Mouse (Mus musculus) thymus, adult 18-20 months (tissue): ENCODE results near the gene Nanp.
A peak's percentile ranks its signal among the peaks of the same experiment; 100 is the strongest.

ENCODE experiments used
- DNase-seq, 2 experiments: peaks; one replicate each; pipeline ENCODE4 v3.0.0; 2022; ENCODE audit warnings: mixed read lengths in 2 of 2

The Nanp gene

GRCm38 (mm10) chr2:151039232-151039695 is at the start of gene Nanp, which contains the start of gene Ninl:
Gene Nanp (minus strand): TSS chr2:151039398.
Gene Ninl (minus strand): TSS chr2:151039382.
- peak; percentile 86 to 91 for DNase-seq

GRCm38 (mm10) chr2:151056637-151057036 is 17.4 kb upstream of the Nanp start:
- DNase-seq = no peak

- DNase-seq = no peak
These were observed 1.2 kb upstream of the Nanp start for GRCm38 (mm10) chr2:151040411-151040810.

GRCm38 (mm10) chr2:151039726-151040125 is 528 bp upstream of the Nanp start:
- no peak for DNase-seq

GRCm38 (mm10) chr2:151038811-151039222 is 381 bp downstream of the Nanp start:
- DNase-seq = no peak

GRCm38 (mm10) chr2:151037876-151038552 is 1.2 kb downstream of the Nanp start:
- DNase-seq = no peak

GRCm38 (mm10) chr2:151037292-151037691 is 1.9 kb downstream of the Nanp start:
- DNase-seq = no peak

- no peak for DNase-seq
These were observed 2.5 kb downstream of the Nanp start for GRCm38 (mm10) chr2:151036721-151037120.

- no peak for DNase-seq
These were observed 4.8 kb downstream of the Nanp start for GRCm38 (mm10) chr2:151034435-151034834.

- DNase-seq = no peak
These were observed 18.0 kb downstream of the Nanp start for GRCm38 (mm10) chr2:151021158-151021557.

GRCm38 (mm10) chr2:151015316-151015715 is 23.9 kb downstream of the Nanp start:
- no peak for DNase-seq

- DNase-seq = no peak
These were observed 27.9 kb downstream of the Nanp start for GRCm38 (mm10) chr2:151011273-151011672.

- DNase-seq = no peak
These were observed 29.6 kb downstream of the Nanp start for GRCm38 (mm10) chr2:151009515-151010085.

GRCm38 (mm10) chr2:151008939-151009509 is 30.2 kb downstream of the Nanp start:
- DNase-seq = no peak

GRCm38 (mm10) chr2:151008517-151008932 is 30.7 kb downstream of the Nanp start:
- no peak for DNase-seq

- DNase-seq = no peak
These were observed 31.2 kb downstream of the Nanp start for GRCm38 (mm10) chr2:151008006-151008405.

- DNase-seq = no peak
These were observed 32.8 kb downstream of the Nanp start for GRCm38 (mm10) chr2:151006281-151006945.

GRCm38 (mm10) chr2:151004390-151004789 is 34.8 kb downstream of the Nanp start:
- no peak for DNase-seq

- no peak for DNase-seq
These were observed 35.4 kb downstream of the Nanp start for GRCm38 (mm10) chr2:151003796-151004195.

GRCm38 (mm10) chr2:151001619-151002175 is 37.5 kb downstream of the Nanp start:
- DNase-seq = no peak

- no peak for DNase-seq
These were observed 38.6 kb downstream of the Nanp start for GRCm38 (mm10) chr2:151000402-151001178.

GRCm38 (mm10) chr2:150999021-150999420 is 40.2 kb downstream of the Nanp start:
- DNase-seq = no peak
